Mouse (Mus musculus) lung, embryonic 14.5 days (tissue): Measurements from ENCODE around the gene Tdrd7. TPM values are rescaled to one million over a fixed set of nuclear protein-coding genes. Genes with fewer than 3 reads are reported as not detected.

Experiments
- ATAC-seq: fragments of 200-750 bp; cut with Nextera tagmentation; 2 replicates; pipeline ENCODE4 v1.8.0; 2017; ENCODE audit warnings: mild to moderate bottlenecking, moderate TSS enrichment, moderate library complexity; ENCODE audit not compliant: insufficient read depth
- DNase-seq: peaks from one replicate; pipeline ENCODE4 v3.0.0-alpha.2; 2015
- H3K27ac ChIP-seq: fragments of 300-500 bp; sonication (generic); 2 replicates; pipeline ENCODE4 v1.5.1; 2014; ENCODE audit warnings: low read depth, mild to moderate bottlenecking, moderate library complexity
- H3K27me3 ChIP-seq: fragments of 300-500 bp; sonication (generic); 2 replicates; pipeline ENCODE4 v1.6.1; 2014; ENCODE audit warnings: low read length, control low read depth; ENCODE audit not compliant: insufficient read depth
- H3K36me3 ChIP-seq: fragments of 300-500 bp; sonication (generic); 2 replicates; pipeline ENCODE4 v1.6.1; 2014; ENCODE audit warnings: control low read depth; ENCODE audit not compliant: insufficient read depth
- H3K4me1 ChIP-seq: fragments of 300-500 bp; sonication (generic); 2 replicates; pipeline ENCODE4 v1.6.1; 2014; ENCODE audit warnings: antibody characterized with exemption, control low read depth; ENCODE audit not compliant: insufficient read depth
- H3K4me2 ChIP-seq: fragments of 300-500 bp; sonication (generic); 2 replicates; pipeline ENCODE4 v1.6.1; 2014; ENCODE audit warnings: mild to moderate bottlenecking
- H3K4me3 ChIP-seq: fragments of 300-500 bp; sonication (generic); 2 replicates; pipeline ENCODE4 v1.5.1; 2014; ENCODE audit warnings: low read depth, low read length
- H3K9ac ChIP-seq: fragments of 300-500 bp; sonication (generic); 2 replicates; pipeline ENCODE4 v1.6.1; 2014
- H3K9me3 ChIP-seq: fragments of 300-500 bp; sonication (generic); 2 replicates; pipeline ENCODE4 v1.6.1; 2016; ENCODE audit warnings: low read depth, low read length, control low read depth
- CTCF ChIP-seq: IDR thresholded peaks from 2 replicates; pipeline ENCODE4 v1.5.1; 2016; ENCODE audit warnings: antibody characterized with exemption, low read depth
- WGBS: fragments of 180-500 bp; shearing (Covaris S2); extraction: QIAGEN DNeasy Blood & Tissue Kit; methylation state at CpG from one replicate; pipeline ENCODE4 v1.1.7; 2014; 5-methylcytosine and 5-hydroxymethylcytosine counted together
- polyA plus RNA-seq: library from polyadenylated mRNA; unstranded; fragments of >200 nt; fragmentation: Nextera tagmentation; extraction: Ambion mirVana; gene quantifications from 2 replicates; pipeline ENCODE4 v1.2.1, GENCODE M21; 2014

The Tdrd7 gene
- 15.8 and 17.0 TPM in 2 replicates for polyA plus RNA-seq

DNA sequence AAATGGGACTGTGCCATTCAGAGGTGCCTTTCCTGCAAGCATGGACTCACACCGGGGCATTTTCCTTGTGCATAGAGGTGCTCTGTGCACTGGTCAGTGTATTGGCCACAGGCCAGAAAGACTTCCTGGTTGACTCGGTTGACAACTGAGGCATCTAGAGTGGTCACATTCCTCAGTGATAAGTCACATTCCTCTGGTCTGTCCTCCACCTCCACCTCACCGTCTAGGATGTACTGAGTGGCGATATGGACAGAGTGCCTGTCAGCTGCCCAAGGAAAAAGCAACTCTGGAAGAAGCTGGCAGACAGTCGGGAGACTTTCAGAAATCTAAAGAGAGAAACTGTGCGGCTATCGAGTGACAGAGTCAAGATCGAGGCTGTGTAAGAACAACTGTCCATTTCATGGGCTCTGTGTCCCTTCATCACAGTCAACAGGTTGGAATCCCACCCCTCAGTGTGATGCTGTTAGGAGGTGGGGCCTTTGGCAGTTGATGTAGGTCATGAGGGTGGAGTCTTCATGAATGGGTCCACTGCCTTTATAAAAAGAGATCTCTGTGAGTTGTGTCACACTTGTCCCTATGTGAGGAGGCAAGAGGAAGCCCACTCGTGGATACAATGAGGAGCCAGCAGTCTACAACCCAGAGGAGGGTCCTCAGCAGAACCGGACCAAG, at the start of gene Tdrd7:
Gene Tdrd7 (plus strand): TSS at position 564 of the 669 bp plus-strand sequence.
- Histone ChIP-seq H3K27me3 (no peaks in the 10 kb centered on the region), H3K36me3 (no peaks in the 10 kb centered on the region), H3K27ac (peak within 1 kb of the TSS; percentile 56), H3K9ac (no peak within 1 kb of the TSS), H3K4me2 (peak within 1 kb of the TSS; percentile 31), H3K4me3 (no peak within 1 kb of the TSS; the same call in 1 of the 2 replicates), H3K4me1 (no peaks in the 10 kb centered on the region), H3K9me3 (no peaks in the 10 kb centered on the region)
- ATAC-seq (peak; percentile 75), DNase-seq (peak; percentile 76)
- no peak for TF ChIP-seq CTCF
- 39% methylated on average over 10 of the region's 10 CpGs for WGBS

DNA sequence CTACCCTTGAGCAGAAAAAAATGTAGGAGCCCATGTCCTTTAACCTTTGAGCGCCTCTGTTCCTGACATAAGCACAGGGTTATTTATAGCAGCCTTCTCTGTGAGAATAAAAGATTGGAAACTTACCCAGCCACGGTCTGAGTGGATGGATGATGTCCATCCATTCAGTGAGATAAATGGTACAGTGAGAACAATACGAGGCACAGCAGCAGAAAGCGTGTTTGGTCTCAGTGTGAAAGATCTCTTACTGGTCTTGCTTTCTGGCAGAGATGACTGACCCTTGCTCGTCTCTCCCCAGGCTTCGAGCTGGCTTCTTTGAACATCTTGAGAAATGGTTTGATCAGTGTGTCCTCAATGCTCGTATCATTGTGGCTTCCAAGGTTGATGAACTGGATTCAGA, 48.0 kb upstream of the Tdrd7 start:
- Histone ChIP-seq H3K27me3 (no peaks in the 10 kb centered on the region), H3K27ac (no peak overlapping the region), H3K36me3 (no peaks in the 10 kb centered on the region), H3K4me3 (no peak overlapping the region), H3K9ac (no peak overlapping the region), H3K9me3 (no peaks in the 10 kb centered on the region), H3K4me2 (no peak overlapping the region), H3K4me1 (no peaks in the 10 kb centered on the region)
- ATAC-seq: no peak
- peak; percentile 40 for DNase-seq
- TF ChIP-seq CTCF: no peak
- WGBS: 54% methylated on average over 7 of the region's 7 CpGs

DNA sequence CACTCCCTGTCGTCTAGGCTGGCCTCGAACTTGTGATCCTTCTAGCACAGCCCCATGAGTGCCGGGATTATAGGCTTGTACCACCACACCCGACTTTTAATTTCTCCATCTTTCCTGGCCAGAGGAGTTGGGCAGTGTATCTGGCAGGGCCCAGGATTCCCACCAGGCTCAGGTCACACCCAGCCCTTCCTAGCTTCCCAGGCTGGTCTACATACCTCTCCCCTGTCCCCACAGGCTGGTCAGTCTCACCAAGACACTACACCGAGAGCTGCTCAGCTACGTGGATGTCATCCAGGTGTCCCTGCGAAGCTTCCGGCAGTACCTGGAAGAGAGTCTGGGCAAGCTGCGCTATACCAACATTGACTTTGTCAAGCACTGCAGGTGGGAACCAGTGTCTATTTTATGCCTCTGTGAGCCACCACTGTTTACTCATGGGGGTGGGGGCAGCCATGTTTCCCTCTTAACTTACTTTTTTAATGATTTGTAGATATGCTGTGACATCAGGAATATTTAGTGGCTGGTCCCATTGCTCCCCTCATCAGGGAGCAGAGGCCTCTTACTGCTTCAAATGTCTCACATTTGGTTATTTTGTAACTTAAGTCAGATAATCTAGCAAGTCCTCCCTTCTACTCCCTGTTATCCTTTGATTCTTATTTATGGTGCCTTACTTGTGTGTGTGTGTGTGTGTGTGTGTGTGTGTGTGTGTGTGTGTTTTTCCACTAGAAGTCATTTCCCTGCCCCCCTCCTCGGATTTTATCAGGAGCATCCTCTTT, 43.3 kb upstream of the Tdrd7 start:
- Histone ChIP-seq H3K9me3 (no peaks in the 10 kb centered on the region), H3K27ac (no peak overlapping the region), H3K9ac (no peak overlapping the region), H3K4me1 (no peaks in the 10 kb centered on the region), H3K27me3 (no peaks in the 10 kb centered on the region), H3K4me3 (no peak overlapping the region), H3K36me3 (no peaks in the 10 kb centered on the region), H3K4me2 (no peak overlapping the region)
- ATAC-seq (no peak), DNase-seq (no peak)
- no peak for TF ChIP-seq CTCF
- 73% methylated on average over 10 of the region's 10 CpGs for WGBS

DNA sequence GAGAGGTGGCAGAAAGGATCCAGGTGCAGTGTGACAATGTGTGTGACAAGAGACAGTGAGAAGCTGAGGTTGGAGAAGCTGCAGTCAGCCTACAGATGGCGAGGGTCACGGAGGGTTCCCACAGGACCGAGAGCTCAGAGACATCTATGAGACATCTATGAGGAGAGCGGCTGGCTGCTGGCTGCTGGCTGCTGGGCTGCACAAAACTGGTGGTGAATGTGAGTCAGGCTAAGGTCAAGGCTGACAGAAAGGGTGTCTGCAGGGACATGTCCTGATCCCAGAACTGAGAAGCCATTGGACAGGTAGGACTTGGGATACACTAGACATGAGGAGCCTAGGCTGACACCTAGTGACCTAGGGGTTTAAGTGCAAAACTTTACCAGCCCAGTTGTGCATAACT, 41.1 kb upstream of the Tdrd7 start:
- no peak overlapping the region for H3K27ac ChIP-seq
- H3K9me3 ChIP-seq: no peaks in the 10 kb centered on the region
- H3K4me1 ChIP-seq: no peaks in the 10 kb centered on the region
- DNase-seq (no peak), ATAC-seq (no peak)
- no peak overlapping the region for H3K4me2 ChIP-seq
- H3K27me3 ChIP-seq: no peaks in the 10 kb centered on the region
- H3K9ac ChIP-seq: no peak overlapping the region
- TF ChIP-seq CTCF: no peak
- H3K4me3 ChIP-seq: no peak overlapping the region
- H3K36me3 ChIP-seq: no peaks in the 10 kb centered on the region
- 74% methylated on average over 4 of the region's 4 CpGs for WGBS

DNA sequence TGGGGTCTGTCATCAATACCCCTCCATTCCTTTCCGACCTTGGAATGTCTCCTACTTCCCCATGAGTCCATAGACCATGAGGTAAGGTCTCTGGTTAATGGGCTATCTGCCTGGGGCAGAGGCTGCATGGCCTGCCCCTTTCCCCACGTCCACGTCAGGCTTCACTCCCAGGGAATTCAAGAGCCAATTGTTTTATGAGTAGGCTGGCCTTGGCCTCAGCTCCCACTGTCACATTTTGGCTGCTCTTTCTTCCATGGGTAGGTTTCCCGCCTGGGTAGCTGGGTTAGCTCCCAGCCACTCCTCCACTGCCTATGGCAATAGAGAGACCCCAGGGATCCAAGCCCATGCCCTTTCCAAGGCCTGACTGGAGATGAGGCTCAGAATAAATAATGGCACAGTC, 36.6 kb upstream of the Tdrd7 start:
- no peak overlapping the region for H3K4me3 ChIP-seq
- WGBS: 74% methylated on average over 4 of the region's 4 CpGs
- no peaks in the 10 kb centered on the region for H3K4me1 ChIP-seq
- no peak overlapping the region for H3K9ac ChIP-seq
- no peak overlapping the region for H3K4me2 ChIP-seq
- no peak overlapping the region for H3K27ac ChIP-seq
- H3K9me3 ChIP-seq: no peaks in the 10 kb centered on the region
- no peaks in the 10 kb centered on the region for H3K27me3 ChIP-seq
- DNase-seq: no peak
- TF ChIP-seq CTCF: no peak
- H3K36me3 ChIP-seq: no peaks in the 10 kb centered on the region
- ATAC-seq: no peak

DNA sequence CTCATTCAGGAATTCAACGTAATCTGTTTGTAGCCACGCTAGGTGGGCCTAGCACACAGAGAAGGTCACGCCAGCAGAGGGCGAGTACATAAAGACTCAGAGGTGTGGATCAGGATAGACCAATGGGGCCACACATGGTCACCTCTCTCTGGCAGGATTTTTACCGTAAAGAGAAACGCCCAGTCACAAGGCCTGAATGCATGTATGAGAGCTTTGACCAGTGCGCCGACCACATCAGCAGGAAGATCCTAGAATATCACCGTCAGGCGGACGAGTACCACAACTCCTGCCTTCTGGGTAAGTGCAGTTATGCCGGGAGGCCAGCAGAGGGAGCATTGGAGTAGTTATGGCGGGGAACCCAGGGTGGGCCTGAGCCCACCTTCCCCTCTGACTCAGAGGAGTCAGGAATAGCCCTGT, 23.5 kb upstream of the Tdrd7 start:
- H3K27ac ChIP-seq: no peak overlapping the region
- WGBS: 24% methylated on average over 13 of the region's 13 CpGs
- no peaks in the 10 kb centered on the region for H3K9me3 ChIP-seq
- no peak overlapping the region for H3K9ac ChIP-seq
- no peaks in the 10 kb centered on the region for H3K27me3 ChIP-seq
- H3K36me3 ChIP-seq: no peaks in the 10 kb centered on the region
- DNase-seq (peak; percentile 78), ATAC-seq (0 out of 2 replicates have a peak, but pooled peaks have one; percentile 38)
- H3K4me3 ChIP-seq: no peak overlapping the region
- no peak overlapping the region for H3K4me2 ChIP-seq
- no peaks in the 10 kb centered on the region for H3K4me1 ChIP-seq
- peak; percentile 86 for TF ChIP-seq CTCF

DNA sequence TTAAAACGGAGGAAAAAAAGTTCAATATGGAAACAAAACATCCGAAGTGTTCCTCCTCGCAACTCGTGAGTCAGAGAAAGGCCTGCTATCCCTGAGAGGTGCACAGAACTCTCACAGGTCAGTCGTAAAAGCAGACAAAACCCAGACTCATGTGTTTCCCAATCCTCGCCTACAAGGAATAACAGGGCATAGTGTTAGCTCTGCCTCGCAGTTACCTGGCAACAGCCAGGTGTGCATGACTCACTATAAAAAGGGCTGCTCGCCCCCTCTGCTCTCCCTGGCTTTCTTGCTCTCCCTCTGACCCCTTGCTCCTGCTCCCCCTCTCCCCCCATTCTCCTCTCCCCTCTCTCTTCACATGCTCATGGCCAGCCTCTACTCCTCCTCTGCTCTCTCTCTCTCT, 17.4 kb upstream of the Tdrd7 start:
- DNase-seq (peak; percentile 37), ATAC-seq (peak; percentile 70)
- Histone ChIP-seq H3K4me2 (no peak overlapping the region), H3K27me3 (no peaks in the 10 kb centered on the region), H3K9ac (no peak overlapping the region), H3K27ac (no peak overlapping the region), H3K4me3 (no peak overlapping the region), H3K4me1 (no peaks in the 10 kb centered on the region; the same call in 1 of the 2 replicates), H3K9me3 (no peaks in the 10 kb centered on the region), H3K36me3 (no peaks in the 10 kb centered on the region)
- no peak for TF ChIP-seq CTCF
- 72% methylated on average over 8 of the region's 8 CpGs for WGBS
